Mouse (Mus musculus): ENCODE data around the gene Crybb2. TPM values are rescaled to one million over a fixed set of nuclear protein-coding genes. Genes with fewer than 3 reads are reported as not detected.

Gene Crybb2
- total RNA-seq, 1 experiment: not detected

- H3K9me3 ChIP-seq (ENCODE audit: control insufficient read depth, insufficient read depth, low read depth, low read length): no peaks in the 10 kb centered on the region
- in situ Hi-C loops (cut with MboI; ENCODE audit: low sequenced_read_pairs in 2 of 2, unreplicated experiment in 2 of 2): no loop called here
- DNase-seq (ENCODE audit: low read depth, low spot score): no peak
- no peak within 1 kb of the TSS for H3K9ac ChIP-seq (ENCODE audit: insufficient read depth, low read depth, low read length, poor library complexity, severe bottlenecking)
- TF ChIP-seq MAFK (IDR thresholded peaks at IDR 0.05; ENCODE audit: insufficient read depth, low read depth, low read length): no peak
- TF ChIP-seq HCFC1 (IDR thresholded peaks at IDR 0.05; ENCODE audit: borderline replicate concordance, insufficient read depth, low read length): no peak
- no peak for TF ChIP-seq CHD2 (IDR thresholded peaks at IDR 0.05; ENCODE audit: low read depth, low read length)
- no peak for TF ChIP-seq ZC3H11A (IDR thresholded peaks at IDR 0.05; ENCODE audit: borderline replicate concordance, low read depth, low read length)
- no peak for TF ChIP-seq ZNF384 (IDR thresholded peaks at IDR 0.05; ENCODE audit: low read depth, low read length)
- H3K27ac ChIP-seq (ENCODE audit: insufficient read depth, low read depth, low read length, poor library complexity, severe bottlenecking): no peak within 1 kb of the TSS
- peaks cover 1 to 2% of the 10 kb centered on the region in 2 experiments; a peak in 1 of 4 replicates for H3K4me1 ChIP-seq (ENCODE audit: control insufficient read depth in 2 of 2, insufficient read depth in 2 of 2, low read length in 2 of 2, poor library complexity in 1 of 2)
- H3K4me3 ChIP-seq (ENCODE audit: insufficient read depth in 1 of 2, low read depth in 1 of 2, low read length in 2 of 2, poor library complexity in 1 of 2, severe bottlenecking in 1 of 2): peak within 1 kb of the TSS in 1 of 2 experiments; percentile 24; a peak in 1 of 4 replicates
- no peaks in the 10 kb centered on the region for H3K36me3 ChIP-seq (ENCODE audit: control insufficient read depth, insufficient read depth, low read length, poor library complexity, severe bottlenecking)
These were observed 11.5 kb upstream of the Crybb2 start, which contains the start of gene Crybb3 for GRCm38 (mm10) chr5:113081439-113081838. Crybb3 (minus strand) TSS chr5:113081584.

GRCm38 (mm10) chr5:113081020-113081419 lies 11.1 kb upstream of the Crybb2 start:
- Histone ChIP-seq H3K9me3 (ENCODE audit: control insufficient read depth, insufficient read depth, low read depth, low read length) (no peaks in the 10 kb centered on the region), H3K4me3 (ENCODE audit: insufficient read depth in 1 of 2, low read depth in 1 of 2, low read length in 2 of 2, poor library complexity in 1 of 2, severe bottlenecking in 1 of 2) (no peak overlapping the region), H3K4me1 (ENCODE audit: control insufficient read depth in 2 of 2, insufficient read depth in 2 of 2, low read length in 2 of 2, poor library complexity in 1 of 2) (peaks cover 2% of the 10 kb centered on the region in 2 experiments; a peak in 1 of 4 replicates), H3K36me3 (ENCODE audit: control insufficient read depth, insufficient read depth, low read length, poor library complexity, severe bottlenecking) (no peaks in the 10 kb centered on the region), H3K9ac (ENCODE audit: insufficient read depth, low read depth, low read length, poor library complexity, severe bottlenecking) (no peak overlapping the region), H3K27ac (ENCODE audit: insufficient read depth, low read depth, low read length, poor library complexity, severe bottlenecking) (no peak overlapping the region)
- in situ Hi-C loops (cut with MboI; ENCODE audit: low sequenced_read_pairs in 2 of 2, unreplicated experiment in 2 of 2): no loop called here
- no peak for DNase-seq (ENCODE audit: low read depth, low spot score)
- TF ChIP-seq ZNF384 (IDR thresholded peaks at IDR 0.05; ENCODE audit: low read depth, low read length) (no peak), HCFC1 (IDR thresholded peaks at IDR 0.05; ENCODE audit: borderline replicate concordance, insufficient read depth, low read length) (no peak), ZC3H11A (IDR thresholded peaks at IDR 0.05; ENCODE audit: borderline replicate concordance, low read depth, low read length) (no peak), CHD2 (IDR thresholded peaks at IDR 0.05; ENCODE audit: low read depth, low read length) (no peak), MAFK (IDR thresholded peaks at IDR 0.05; ENCODE audit: insufficient read depth, low read depth, low read length) (no peak)

- peaks cover 2 to 3% of the 10 kb centered on the region in 2 experiments; a peak in 1 of 4 replicates for H3K4me1 ChIP-seq (ENCODE audit: control insufficient read depth in 2 of 2, insufficient read depth in 2 of 2, low read length in 2 of 2, poor library complexity in 1 of 2)
- no peak for TF ChIP-seq HCFC1 (IDR thresholded peaks at IDR 0.05; ENCODE audit: borderline replicate concordance, insufficient read depth, low read length)
- TF ChIP-seq MAFK (IDR thresholded peaks at IDR 0.05; ENCODE audit: insufficient read depth, low read depth, low read length): no peak
- TF ChIP-seq ZNF384 (IDR thresholded peaks at IDR 0.05; ENCODE audit: low read depth, low read length): no peak
- TF ChIP-seq ZC3H11A (IDR thresholded peaks at IDR 0.05; ENCODE audit: borderline replicate concordance, low read depth, low read length): peak; percentile 33; the same call in 1 of the 2 replicates
- no peak for TF ChIP-seq CHD2 (IDR thresholded peaks at IDR 0.05; ENCODE audit: low read depth, low read length)
- no peaks in the 10 kb centered on the region for H3K9me3 ChIP-seq (ENCODE audit: control insufficient read depth, insufficient read depth, low read depth, low read length)
- H3K36me3 ChIP-seq (ENCODE audit: control insufficient read depth, insufficient read depth, low read length, poor library complexity, severe bottlenecking): no peaks in the 10 kb centered on the region
- in situ Hi-C loops (cut with MboI; ENCODE audit: low sequenced_read_pairs in 2 of 2, unreplicated experiment in 2 of 2): no loop called here
- peak; percentile 63 for DNase-seq (ENCODE audit: low read depth, low spot score)
- peak overlapping the region; percentile 47; the same call in 1 of the 2 replicates for H3K9ac ChIP-seq (ENCODE audit: insufficient read depth, low read depth, low read length, poor library complexity, severe bottlenecking)
- H3K4me3 ChIP-seq (ENCODE audit: insufficient read depth in 1 of 2, low read depth in 1 of 2, low read length in 2 of 2, poor library complexity in 1 of 2, severe bottlenecking in 1 of 2): peak overlapping the region; percentile 49 to 52; a peak in 3 of 4 replicates
- H3K27ac ChIP-seq (ENCODE audit: insufficient read depth, low read depth, low read length, poor library complexity, severe bottlenecking): no peak overlapping the region
These were observed 9.9 kb upstream of the Crybb2 start for GRCm38 (mm10) chr5:113079783-113080182.

DNA sequence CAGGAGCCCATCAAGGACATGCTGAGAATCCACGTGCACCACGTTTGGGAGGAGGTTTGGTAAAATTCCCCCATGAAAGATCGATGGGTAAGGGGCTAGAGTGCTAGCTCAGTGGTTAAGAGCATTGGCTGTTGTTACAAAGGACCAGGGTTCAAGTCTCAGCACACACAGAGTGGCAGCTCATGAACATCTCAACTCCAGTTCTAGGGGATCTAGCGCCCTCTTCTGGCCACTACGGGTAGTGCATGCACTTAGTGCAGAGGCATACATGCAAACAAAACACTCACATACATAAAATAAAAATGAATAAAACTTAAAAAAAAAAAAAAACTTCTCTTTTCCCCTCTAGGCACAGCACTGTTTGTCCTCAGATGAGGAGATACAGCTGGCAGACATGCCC lies 8.8 kb upstream of the Crybb2 start:
- Histone ChIP-seq H3K27ac (ENCODE audit: insufficient read depth, low read depth, low read length, poor library complexity, severe bottlenecking) (no peak overlapping the region), H3K36me3 (ENCODE audit: control insufficient read depth, insufficient read depth, low read length, poor library complexity, severe bottlenecking) (no peaks in the 10 kb centered on the region), H3K9ac (ENCODE audit: insufficient read depth, low read depth, low read length, poor library complexity, severe bottlenecking) (no peak overlapping the region), H3K4me3 (ENCODE audit: insufficient read depth in 1 of 2, low read depth in 1 of 2, low read length in 2 of 2, poor library complexity in 1 of 2, severe bottlenecking in 1 of 2) (no peak overlapping the region), H3K9me3 (ENCODE audit: control insufficient read depth, insufficient read depth, low read depth, low read length) (no peaks in the 10 kb centered on the region), H3K4me1 (ENCODE audit: control insufficient read depth in 2 of 2, insufficient read depth in 2 of 2, low read length in 2 of 2, poor library complexity in 1 of 2) (peaks cover 2% of the 10 kb centered on the region in 2 experiments; a peak in 1 of 4 replicates)
- TF ChIP-seq CHD2 (IDR thresholded peaks at IDR 0.05; ENCODE audit: low read depth, low read length) (no peak), ZC3H11A (IDR thresholded peaks at IDR 0.05; ENCODE audit: borderline replicate concordance, low read depth, low read length) (peak; percentile 45; the same call in 1 of the 2 replicates)
- DNase-seq (ENCODE audit: low read depth, low spot score): peak; percentile 48
- in situ Hi-C loops (cut with MboI; ENCODE audit: low sequenced_read_pairs in 2 of 2, unreplicated experiment in 2 of 2): no loop called here

All from ES-E14 (cell line).